In the genomic region with DNA sequence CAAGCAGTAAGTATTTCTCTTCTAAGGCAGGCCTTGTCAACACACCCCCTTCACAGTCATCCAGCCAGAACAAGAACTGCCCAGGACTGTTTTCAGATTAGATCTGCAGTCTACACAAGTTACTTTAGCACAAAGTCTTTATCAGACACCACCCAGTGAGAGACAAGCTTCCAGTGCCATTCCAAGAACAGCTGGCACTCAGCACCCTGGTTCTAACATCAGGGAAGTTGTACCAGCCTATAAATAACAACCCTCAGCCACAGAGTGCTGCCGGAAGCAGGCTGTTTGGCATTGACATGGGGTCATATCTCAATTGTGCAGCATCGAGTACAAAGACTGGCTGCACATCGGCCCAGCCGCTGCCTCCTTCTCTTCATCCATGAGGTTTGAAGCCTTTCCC, we compare ENCODE assay signal across 8 mouse cellular contexts. TPM values are rescaled to one million over a fixed set of nuclear protein-coding genes. Genes with fewer than 3 reads are reported as not detected.
DNase-seq lines count a peak whose midpoint lies in the region; ATAC-seq and TF ChIP-seq lines count a peak whose summit lies in the region.

No protein-coding gene starts in this region.

- H3K4me1 ChIP-seq in kidney, adult 2 months (ENCODE audit: control insufficient read depth, insufficient read depth, low read length) = 0 out of 2 replicates have a peak, but pooled peaks cover 2% of the 10 kb centered on the region
- peaks cover 12% of the 10 kb centered on the region for H3K4me1 ChIP-seq in forebrain, embryonic 14.5 days (ENCODE audit: control insufficient read depth, insufficient read depth, low read length)
- H3K4me1 ChIP-seq in intestine, embryonic 15.5 days (replicated peaks) = peaks cover 13% of the 10 kb centered on the region; the same call in 1 of the 2 replicates

- no peaks in the 10 kb centered on the region for H3K9me3 ChIP-seq in forebrain, embryonic 14.5 days (replicated peaks; ENCODE audit: control insufficient read depth, low read length)
- H3K9me3 ChIP-seq in intestine, embryonic 15.5 days = no peaks in the 10 kb centered on the region

- H3K36me3 ChIP-seq in kidney, adult 2 months (ENCODE audit: control insufficient read depth, insufficient read depth, low read length) = no peaks in the 10 kb centered on the region
- no peaks in the 10 kb centered on the region for H3K36me3 ChIP-seq in forebrain, embryonic 14.5 days (ENCODE audit: control insufficient read depth, insufficient read depth, low read length)
- no peaks in the 10 kb centered on the region for H3K36me3 ChIP-seq in intestine, embryonic 15.5 days

- 21% methylated on average over 4 of the region's 4 CpGs for WGBS in kidney, adult 2 months
- WGBS in forebrain, embryonic 14.5 days = 45% methylated on average over 4 of the region's 4 CpGs
- WGBS in intestine, embryonic 15.5 days = 24% methylated on average over 4 of the region's 4 CpGs

- TF ChIP-seq POLR2A in kidney, adult 2 months (IDR thresholded peaks at IDR 0.05; ENCODE audit: low read depth, low read length) = no peak

- TF ChIP-seq CTCF in kidney, adult 2 months (conservative IDR thresholded peaks at IDR 0.05; ENCODE audit: insufficient read depth, insufficient read length, low read depth, low read length) = no peak

- H3K27me3 ChIP-seq in kidney, adult 2 months (replicated peaks; ENCODE audit: control insufficient read depth, insufficient read depth, low read length) = no peaks in the 10 kb centered on the region
- H3K27me3 ChIP-seq in forebrain, embryonic 14.5 days (replicated peaks; ENCODE audit: control insufficient read depth, insufficient read depth, low read length) = no peaks in the 10 kb centered on the region
- H3K27me3 ChIP-seq in intestine, embryonic 15.5 days (replicated peaks) = no peaks in the 10 kb centered on the region

- intact Hi-C loops in left cerebral cortex, postnatal 14 days (cut with DNase I) = no loop called here

- H3K27ac ChIP-seq in kidney, adult 2 months (ENCODE audit: insufficient read depth, low read depth, low read length) = no peak overlapping the region
- H3K27ac ChIP-seq in forebrain, embryonic 14.5 days (ENCODE audit: low read depth, low read length) = peak overlapping the region; percentile 36; the same call in 1 of the 2 replicates
- no peak overlapping the region for H3K27ac ChIP-seq in intestine, embryonic 15.5 days

- peak; percentile 27 for DNase-seq in kidney, adult 2 months
- no peak for DNase-seq in kidney, adult 9 months
- DNase-seq in forebrain, embryonic 14.5 days (ENCODE audit: low spot score) = peak; percentile 9
- peak; percentile 16 for DNase-seq in yolk sac, embryonic 10.5 days (ENCODE audit: low spot score)
- DNase-seq in neural tube, embryonic 10.5 days (ENCODE audit: extremely low spot score, low spot score) = no peak
- no peak for DNase-seq in left cerebral cortex, postnatal 14 days (ENCODE audit: low spot score in 2 of 2)

- H3K4me2 ChIP-seq in forebrain, embryonic 14.5 days (ENCODE audit: low read length) = peak overlapping the region; percentile 23; the same call in 1 of the 2 replicates
- H3K4me2 ChIP-seq in intestine, embryonic 15.5 days (replicated peaks) = 0 out of 2 replicates have a peak overlapping the region, but pooled peaks have one; percentile 11

- peak overlapping the region; percentile 13; the same call in 1 of the 2 replicates for H3K9ac ChIP-seq in forebrain, embryonic 14.5 days (ENCODE audit: low read length)
- H3K9ac ChIP-seq in intestine, embryonic 15.5 days = no peak overlapping the region

- H3K4me3 ChIP-seq in kidney, adult 2 months (ENCODE audit: insufficient read depth, low read depth, low read length) = no peak overlapping the region
- H3K4me3 ChIP-seq in forebrain, embryonic 14.5 days (ENCODE audit: low read depth, low read length) = no peak overlapping the region
- no peak overlapping the region for H3K4me3 ChIP-seq in intestine, embryonic 15.5 days (replicated peaks)

- no peak for ATAC-seq in forebrain, embryonic 14.5 days
- ATAC-seq in intestine, embryonic 15.5 days = peak; percentile 33; the same call in 1 of the 2 replicates
- ATAC-seq in megakaryocyte progenitor cell, adult 5-6 weeks (replicated peaks; ENCODE audit: poor library complexity) = peak; percentile 65

RNA-seq across cellular contexts. Expression of a gene that starts 21.0 kb away (rescaled TPM):
- polyA plus RNA-seq in kidney, adult 2 months (2012; rRNA removed) = 1.4 and 3.7 TPM in 2 replicates
- 16.9 and 21.0 TPM in 2 replicates for polyA plus RNA-seq in forebrain, embryonic 14.5 days (2014; fragmentation: Nextera tagmentation; extraction: Ambion mirVana)
- polyA plus RNA-seq in intestine, embryonic 15.5 days (2015; fragmentation: Nextera tagmentation; extraction: Ambion mirVana) = 1.7 and 1.9 TPM in 2 replicates
- 37.6 and 50.4 TPM in 2 replicates for total RNA-seq in megakaryocyte progenitor cell, adult 5-6 weeks (2015)
- 24.0 and 28.9 TPM in 2 replicates for total RNA-seq in megakaryocyte progenitor cell, adult 5-6 weeks (2017)
- 10 to 100 TPM; 74.2 to 75.5 TPM for total RNA-seq in left cerebral cortex, postnatal 14 days (2021)

Comparison
In these comparisons a context has a peak if more than half of its experiments do, and no peak if none do; other contexts are left out.
1. DNase-seq: peak in kidney, adult 2 months (single experiment), forebrain, embryonic 14.5 days (single experiment) and yolk sac, embryonic 10.5 days (single experiment); none in kidney, adult 9 months (single experiment), neural tube, embryonic 10.5 days (single experiment) and left cerebral cortex, postnatal 14 days (0 of 2).